Mouse (Mus musculus): ENCODE results near the gene Gm29106.
"Not testable (repeated sequence)": the region's sequence is repeated elsewhere in the genome, so short reads cannot be mapped to it uniquely, and the experiment has no call there.

- TF ChIP-seq CTCF, EP300 (IDR thresholded peaks at IDR 0.05; ENCODE audit: low read depth): not testable (repeated sequence)
These were observed at the start of gene Gm29106 for GRCm38 (mm10) chr1:118176242-118176641.
